Mouse (Mus musculus): Measurements from ENCODE around the gene Abhd18.

- TF ChIP-seq POLR2A (IDR thresholded peaks at IDR 0.05; ENCODE audit: insufficient read depth, low read length) (no peak), CTCF (IDR thresholded peaks at IDR 0.05; ENCODE audit: low read depth, low read length) (no peak)
Observed at GRCm38 (mm10) chr3:40798054-40798453, 48.7 kb upstream of the Abhd18 start.

Measured in ES-Bruce4 (cell line).